Mouse (Mus musculus): ENCODE results near the gene Cd247.

- TF ChIP-seq CTCF (IDR thresholded peaks at IDR 0.05; ENCODE audit: control insufficient read depth, insufficient read depth, insufficient replicate concordance, low read depth, low read length) = no peak
- no peak for TF ChIP-seq POLR2A (IDR thresholded peaks at IDR 0.05; ENCODE audit: control insufficient read depth, low read depth, low read length)
Measured at GRCm38 (mm10) chr1:165845366-165845765, 56.9 kb downstream of the Cd247 start.
